Mouse (Mus musculus) layer of hippocampus, postnatal 14 days (tissue): ENCODE results near the gene Art2b. TPM values are rescaled to one million over a fixed set of nuclear protein-coding genes. Genes with fewer than 3 reads are reported as not detected.
"Not testable (repeated sequence)": the region's sequence is repeated elsewhere in the genome, so short reads cannot be mapped to it uniquely, and the experiment has no call there.

Source experiments
- DNase-seq, 2 experiments: peaks; one replicate each; pipeline ENCODE4 v3.0.0; 2021 to 2022; ENCODE audit warnings: low spot score in 2 of 2, mixed read lengths in 1 of 2
- long read RNA-seq, 2 experiments: library from polyadenylated mRNA; stranded (forward); transcript quantifications; one replicate each; pipeline ENCODE4 v2.0.0; 2021
- total RNA-seq, 2 experiments: library from RNA; stranded (reverse); gene quantifications; 2 replicates each; pipeline ENCODE4 v1.2.3; 2021

The Art2b gene
- total RNA-seq, result not detected
- long read RNA-seq, experiment 1, result 0 reads
- long read RNA-seq, experiment 2, result 0 reads

DNA sequence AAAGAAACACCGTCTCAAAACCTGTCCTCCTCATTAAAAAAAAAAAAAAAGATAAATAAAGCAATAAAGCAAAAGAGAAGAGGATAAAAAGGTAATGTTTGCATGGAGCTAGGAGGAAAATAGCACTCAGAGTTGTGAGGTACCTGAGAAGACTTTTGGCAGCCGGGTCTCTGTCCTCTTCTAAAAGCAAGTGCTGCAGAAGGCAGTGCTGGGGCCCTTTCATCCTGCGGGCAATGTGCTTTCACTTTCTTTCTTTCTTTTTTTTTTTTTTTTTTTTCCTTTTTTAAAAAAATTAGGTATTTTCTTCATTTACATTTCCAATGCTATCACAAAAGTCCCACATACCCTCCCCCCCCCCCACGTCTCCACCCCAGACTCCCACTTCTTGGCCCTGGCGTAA, at the start of gene Art2b:
Gene Art2b (minus strand): TSS at position 193 of the 400 bp plus-strand sequence.
- DNase-seq, result no peak

DNA sequence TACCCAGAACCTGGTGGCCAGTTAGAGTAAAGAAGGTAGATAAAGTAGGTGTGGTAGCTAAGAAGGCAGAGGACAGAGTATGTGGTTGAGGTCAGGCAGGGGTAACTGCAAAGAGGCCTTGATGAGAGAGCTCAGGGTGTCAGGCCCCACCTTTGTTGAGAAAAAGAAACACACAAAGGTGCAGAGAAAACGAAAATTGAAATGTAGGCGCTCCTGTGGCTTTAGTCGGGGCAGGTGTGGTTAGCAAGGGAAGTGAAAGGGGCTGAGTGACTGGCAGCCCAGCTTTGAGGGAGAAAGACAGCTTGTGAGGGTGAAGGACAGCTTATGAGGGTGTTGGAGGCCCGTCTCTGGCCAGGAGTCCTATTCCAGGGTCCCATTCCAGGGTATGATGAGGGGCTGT, 49.1 kb upstream of the Art2b start:
- no peak for DNase-seq

DNA sequence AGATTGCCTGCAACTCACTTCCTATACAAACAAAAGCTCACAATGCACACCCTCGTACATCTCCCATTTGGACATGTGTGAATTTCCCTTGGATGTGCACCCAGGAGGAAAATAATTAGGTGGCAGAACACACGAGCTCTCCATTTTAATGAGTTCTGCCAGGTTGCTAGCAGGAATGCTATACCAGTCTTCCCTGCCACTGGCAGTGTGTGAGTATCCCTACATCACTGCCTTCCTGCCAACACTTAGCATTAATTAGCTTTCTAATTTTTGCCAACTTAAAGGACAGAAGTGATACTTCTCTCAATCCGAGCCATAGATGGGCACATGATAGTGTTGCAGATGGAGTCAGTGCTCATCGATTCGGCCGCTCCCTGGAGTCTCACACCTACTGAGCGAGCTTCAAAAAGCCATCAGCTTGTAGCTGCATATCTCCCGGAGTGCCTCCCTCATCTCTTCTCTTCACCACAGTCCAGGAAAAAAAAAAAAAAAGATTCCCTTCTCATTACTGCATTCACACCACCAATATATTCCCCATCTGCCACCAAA, 48.3 kb upstream of the Art2b start:
- no peak for DNase-seq

DNA sequence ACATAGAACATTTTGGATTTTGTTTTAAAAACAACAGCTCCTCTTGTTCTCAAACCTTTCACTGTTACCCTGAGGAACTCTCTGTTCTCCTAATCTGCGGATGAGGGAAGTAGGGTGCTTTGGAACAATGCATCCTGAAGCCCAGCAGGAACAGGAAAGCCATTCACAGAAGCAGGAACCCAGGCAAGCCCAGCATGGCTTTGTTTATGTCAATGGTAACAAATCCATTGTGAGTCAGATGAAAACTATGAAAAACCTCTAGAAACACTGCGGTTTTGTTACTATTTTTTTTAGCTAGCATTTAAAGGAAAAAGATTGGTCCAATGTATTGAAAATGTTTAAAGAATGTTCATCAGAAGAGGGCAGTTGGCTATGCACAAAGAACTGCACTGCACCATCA, 43.1 kb upstream of the Art2b start:
- no peak for DNase-seq

DNA sequence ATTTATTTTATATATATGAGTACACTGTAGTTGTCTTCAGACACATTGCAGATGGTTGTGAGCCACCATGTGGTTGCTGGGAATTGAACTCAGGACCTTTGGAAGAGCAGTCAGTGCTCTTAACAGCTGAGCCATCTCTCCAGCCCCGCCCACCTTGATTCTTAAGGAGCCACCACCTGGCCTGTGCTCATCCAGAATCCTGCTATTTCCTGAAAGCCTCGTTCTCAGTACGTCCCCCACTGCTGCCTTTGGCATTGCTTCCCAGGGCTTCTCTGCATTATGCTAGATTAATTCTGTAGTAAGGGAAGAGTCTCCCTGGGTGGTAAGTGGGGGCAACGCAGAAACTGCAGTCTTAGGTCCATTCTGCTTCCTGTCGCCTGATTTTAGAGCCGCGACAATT, 41.8 kb upstream of the Art2b start:
- not testable (repeated sequence) for DNase-seq

DNA sequence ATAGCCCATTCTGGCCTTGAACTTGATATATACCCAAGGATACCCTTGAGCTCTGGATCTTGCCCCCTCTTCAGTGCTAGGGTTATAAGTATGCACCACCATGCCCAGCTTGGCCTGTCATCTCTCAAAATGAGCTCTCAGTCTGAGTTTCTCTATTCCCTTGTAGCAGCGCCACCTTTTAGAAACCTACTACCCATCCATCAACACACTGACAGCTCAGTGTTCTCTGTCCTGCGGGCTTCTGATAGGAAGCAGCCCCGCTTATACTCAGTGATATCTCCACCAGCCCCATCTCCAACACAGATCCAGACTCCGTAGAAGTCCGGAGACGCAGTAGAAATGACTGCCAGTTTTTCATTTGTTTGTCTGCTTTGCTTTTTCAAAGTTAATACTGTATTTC, 38.9 kb upstream of the Art2b start:
- DNase-seq, result no peak

DNA sequence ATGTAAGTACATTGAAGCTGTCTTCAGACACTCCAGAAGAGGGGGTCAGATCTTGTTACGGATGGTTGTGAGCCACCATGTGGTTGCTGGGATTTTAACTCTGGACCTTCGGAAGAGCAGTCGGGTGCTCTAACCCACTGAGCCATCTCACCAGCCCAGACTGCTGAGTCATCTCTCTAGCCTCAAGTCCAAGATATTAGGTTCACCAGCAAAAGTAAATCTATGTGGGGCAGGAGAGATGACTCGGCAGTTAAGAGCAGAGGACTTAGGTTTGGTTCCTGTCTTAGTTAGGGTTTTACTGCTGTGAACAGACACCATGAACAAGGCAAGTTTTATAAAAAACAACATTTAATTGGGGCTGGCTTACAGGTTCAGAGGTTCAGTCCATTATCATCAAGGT, 36.5 kb upstream of the Art2b start:
- not testable (repeated sequence) for DNase-seq

DNA sequence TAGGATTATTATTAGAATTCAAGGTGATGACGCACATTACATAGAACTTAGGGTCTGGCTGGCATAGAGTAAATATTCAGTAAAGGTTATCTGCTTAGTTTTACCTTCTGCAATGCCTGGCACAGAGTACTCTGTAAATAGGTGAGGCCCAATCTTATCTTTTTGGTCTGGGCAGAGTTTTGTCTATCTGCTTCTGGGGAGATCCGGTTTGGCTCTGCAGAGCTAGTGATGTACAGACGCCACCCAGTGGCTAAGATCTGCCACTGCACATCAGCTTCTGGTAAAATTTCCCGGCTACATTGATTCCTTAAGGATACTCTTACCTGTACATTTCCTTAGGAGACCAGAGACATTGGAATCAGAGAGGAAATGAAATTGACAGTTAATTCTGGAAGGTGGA, 35.0 kb upstream of the Art2b start:
- DNase-seq, result peak; percentile 35 to 68

DNA sequence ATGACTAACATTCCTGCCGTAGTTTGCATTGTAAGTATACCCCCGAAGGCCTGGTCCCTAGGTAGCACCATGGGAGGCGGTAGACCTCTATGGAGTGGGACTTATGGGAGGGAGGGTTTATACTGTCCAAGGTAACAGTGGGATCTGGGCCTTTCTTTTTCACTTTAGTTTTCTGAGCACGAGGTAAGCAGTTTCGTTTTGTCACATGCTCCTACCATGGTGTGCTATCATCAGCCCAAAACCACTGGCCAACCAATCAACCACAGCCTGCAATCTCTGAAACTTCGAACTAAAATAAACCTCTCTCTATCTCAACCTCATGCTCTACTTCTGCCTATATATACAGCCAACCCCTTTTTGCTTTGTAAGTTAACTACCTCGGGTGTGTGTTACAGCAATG, 32.9 kb upstream of the Art2b start:
- no peak for DNase-seq

DNA sequence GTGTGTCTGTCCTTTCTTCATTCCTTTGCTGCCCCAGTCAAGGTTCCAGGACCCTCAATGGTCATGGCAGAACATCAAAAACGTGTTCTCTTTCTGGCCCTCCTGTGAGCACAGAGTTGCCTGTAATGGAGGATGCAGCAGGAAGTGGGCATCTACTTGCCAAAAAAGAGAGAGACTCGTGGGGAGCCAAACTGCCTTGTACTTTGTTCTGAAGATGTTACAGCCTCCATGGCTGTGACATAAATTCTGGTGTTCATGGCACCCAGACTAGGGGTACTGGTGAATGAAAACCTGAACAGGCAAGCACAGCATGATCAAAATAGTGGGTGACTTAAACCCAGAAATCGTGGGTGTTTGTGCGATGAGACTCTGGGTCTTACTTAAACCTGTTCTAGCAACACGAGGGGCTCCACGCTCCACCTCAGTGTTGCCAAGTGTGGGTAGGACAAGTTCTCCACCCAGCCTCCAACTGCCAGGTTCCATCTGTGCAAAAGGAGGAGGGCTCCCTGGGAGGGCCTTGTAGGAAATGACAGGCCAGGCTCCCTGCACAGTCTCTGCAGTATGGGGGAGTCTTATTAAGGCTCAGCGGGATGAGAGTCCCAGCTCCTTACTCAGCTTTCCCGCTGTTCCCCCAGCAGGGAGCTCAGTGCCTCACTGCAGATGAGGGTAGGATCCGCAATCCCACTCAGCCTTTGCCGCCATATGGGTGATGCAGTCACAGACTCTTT, 32.2 kb upstream of the Art2b start:
- DNase-seq, result peak; percentile 50 to 72

DNA sequence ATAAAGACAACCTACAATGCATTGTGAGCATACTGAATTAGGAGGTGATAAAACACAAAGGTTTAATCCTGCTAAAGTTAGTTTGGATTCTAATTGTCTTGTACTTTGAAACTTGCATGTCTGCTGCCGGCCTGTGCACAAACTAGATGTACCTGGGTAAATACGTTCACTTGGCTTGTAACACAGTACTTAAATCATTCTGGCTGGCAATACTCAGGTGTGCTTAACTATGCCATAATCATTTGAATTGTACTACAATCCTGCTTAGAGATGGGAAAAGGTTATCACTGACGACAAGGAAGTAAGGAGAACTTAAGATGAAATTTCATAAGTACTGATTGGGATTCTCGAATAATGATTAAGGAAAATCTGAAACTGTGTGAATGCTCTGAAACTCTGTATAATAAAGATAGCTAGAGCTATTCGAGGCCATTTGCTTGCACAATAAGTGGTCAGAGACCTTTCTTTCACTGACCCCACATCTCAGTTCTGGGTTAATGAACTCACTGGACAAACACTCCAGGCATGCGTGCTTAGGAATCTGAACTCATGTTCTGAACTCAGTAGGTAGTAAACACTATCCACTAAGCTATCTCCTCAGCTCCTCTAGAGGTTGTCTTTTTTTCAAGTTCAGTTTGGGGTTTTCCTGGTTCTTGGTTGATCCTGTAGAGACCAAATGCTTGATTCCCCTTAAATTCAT, 30.9 kb upstream of the Art2b start:
- DNase-seq, result no peak

DNA sequence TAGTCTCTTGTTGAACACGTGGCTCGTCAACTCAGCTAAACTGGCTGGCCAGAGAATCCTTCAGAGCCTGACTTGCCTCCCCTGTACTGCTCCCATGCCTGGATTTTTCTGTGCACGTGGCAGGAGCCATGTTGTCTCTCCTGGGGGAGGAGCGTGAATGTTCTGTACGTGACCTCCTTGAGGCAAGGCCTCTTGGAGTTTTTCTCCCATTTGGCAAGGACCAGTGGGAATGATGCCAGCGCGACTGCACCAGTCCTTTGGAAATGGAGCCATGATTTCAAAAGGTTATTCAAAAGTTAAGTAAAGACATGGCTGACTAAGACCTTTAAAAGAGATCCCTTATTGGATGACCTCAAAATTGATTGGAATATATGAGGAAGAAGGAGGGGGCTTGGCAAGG, 30.0 kb upstream of the Art2b start:
- DNase-seq, result no peak

DNA sequence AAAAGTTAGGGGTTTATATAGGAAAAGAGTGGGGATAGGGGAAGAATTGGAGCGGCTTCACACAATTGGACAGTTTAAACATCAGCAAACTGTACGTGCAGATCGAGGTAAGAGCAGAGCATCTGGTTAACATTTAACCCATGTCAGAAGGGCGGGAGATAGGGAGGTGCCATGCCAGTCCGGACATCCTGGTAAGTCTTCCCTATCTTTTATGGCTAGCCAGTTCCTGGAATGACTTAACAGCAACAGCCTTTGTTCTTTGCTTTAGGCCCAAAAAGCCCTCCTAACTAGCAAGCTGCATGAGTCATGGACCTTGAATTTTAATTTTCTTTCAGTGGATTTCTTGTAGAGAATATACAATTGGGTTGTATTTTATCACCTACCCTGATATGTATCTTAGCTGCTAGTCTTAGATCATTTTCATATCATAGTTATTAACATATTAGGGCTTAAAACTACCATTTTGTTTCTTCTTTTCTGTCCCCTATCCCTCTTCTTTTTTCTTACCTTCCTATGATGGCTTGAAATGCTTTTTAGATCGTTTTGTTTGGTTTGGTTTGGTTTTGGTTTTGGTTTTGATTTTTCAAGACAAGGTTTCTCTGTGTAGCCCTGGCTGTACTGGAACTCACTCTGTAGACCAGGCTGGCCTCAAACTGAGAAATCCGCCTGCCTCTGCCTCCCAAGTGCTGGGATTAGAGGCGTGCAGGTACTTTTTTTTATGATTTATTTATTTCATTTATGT, 27.6 kb upstream of the Art2b start:
- not testable (repeated sequence) for DNase-seq

DNA sequence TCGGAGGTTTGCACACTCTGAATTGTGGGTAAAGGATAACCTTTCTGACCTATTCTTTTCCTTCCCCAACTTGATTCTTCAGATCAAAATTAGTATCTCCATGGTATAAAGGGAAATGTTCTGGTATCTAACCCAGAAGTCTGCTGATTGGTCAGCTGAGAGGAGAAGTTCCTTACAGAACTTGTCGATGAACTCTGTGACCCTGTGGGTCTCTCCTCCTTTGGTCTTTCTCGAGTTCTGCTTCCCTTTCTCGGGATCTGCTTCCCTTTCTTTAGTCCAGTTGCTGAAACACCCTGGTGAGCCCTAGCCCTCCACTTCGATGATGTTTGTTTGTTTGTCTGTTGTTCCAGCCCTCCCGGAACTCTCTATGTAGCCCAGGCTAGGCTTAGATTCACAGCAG, 22.4 kb upstream of the Art2b start:
- DNase-seq, result no peak

DNA sequence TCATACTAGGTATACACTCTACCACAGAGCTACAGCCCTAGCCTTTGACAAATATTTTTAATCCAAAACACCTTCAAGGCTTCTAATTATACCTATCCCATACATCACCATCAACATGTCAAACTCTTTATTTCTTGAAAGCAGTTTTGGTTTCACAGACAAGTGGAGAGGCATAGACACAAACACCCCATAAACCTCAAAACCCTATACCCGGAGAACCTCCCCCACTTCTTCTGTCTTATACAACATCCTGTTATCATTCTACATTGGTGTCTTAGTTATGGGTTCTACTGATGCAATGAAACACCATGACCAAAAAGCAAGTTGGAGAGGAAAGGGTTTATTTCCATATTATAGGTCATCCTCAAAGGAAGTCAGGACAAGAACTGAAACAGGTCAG, 15.0 kb upstream of the Art2b start:
- no peak for DNase-seq

DNA sequence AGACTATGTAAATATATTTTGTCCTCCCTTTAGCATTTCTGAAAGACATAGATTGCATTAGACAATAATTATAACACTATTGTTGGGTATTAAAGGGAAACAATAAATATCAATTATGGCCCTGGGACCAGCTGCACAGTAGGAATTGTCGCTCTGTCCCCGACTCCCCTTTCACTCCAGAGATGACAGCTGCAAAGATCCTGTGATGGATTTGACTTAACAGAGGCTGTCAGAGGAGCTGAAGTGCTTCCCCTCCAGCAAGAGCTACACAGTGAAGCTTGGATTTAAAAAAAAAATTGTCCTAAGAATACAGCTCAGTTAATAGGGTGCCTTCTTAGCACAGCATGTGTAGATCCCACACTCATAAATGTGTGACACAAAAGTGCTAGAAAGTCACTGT, 13.1 kb upstream of the Art2b start:
- DNase-seq, result no peak

DNA sequence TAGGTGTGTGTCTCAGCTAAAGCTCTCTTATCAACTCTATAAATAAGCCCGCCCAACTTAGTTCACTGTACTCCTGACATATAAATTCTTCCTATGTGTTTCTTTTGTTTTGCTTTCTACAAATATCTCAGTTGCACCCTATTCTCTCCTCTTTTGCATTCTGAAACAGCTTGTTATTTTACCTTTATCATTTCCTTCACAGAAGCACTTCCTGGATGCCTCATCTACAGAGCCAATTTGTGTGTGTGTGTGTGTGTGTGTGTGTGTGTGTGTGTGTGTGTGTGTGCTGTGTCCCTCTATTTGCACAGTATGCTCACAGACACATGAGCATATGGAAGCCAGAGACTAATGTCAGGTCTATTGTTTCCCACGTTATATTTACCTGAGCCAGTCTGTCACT, 9.6 kb upstream of the Art2b start:
- DNase-seq, result no peak

DNA sequence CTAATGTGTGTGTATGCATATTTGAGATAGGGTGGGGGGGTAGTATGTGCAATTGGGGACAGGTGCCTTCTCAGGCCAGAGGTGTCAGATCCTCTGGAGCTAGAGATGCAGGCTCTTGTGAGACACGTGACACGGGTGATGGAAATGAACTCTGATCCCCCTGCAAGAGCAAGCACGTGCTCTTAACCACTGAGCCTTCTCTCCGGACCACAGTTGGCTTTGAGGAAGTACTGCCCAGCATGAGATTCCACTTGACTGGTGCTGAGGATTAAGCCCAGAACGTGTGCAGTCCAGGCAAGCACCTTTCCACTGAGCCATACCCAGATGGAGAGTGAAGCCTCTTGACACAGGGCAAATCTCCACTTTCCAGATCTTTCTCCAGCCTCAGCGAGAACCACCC, 1.1 kb downstream of the Art2b start:
- not testable (repeated sequence) for DNase-seq

DNA sequence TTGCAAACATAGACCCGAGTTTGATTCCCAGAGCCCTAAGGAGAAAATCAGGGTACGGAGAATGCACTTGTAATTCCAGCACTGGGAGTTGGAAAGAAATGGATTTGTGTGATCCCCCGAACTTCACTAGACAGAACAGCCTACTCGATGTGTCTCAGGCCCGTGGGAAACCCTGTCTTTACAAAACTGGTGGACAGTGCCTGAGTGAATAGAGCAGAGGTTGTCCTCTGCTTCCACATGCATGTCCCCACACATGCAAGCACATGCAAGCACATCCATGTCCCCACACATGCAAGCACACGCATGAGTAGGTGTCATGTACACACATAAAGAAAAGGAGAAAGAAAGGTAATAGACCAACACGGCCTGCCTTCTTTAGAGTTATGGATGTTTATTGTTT, 3.4 kb downstream of the Art2b start:
- no peak for DNase-seq

DNA sequence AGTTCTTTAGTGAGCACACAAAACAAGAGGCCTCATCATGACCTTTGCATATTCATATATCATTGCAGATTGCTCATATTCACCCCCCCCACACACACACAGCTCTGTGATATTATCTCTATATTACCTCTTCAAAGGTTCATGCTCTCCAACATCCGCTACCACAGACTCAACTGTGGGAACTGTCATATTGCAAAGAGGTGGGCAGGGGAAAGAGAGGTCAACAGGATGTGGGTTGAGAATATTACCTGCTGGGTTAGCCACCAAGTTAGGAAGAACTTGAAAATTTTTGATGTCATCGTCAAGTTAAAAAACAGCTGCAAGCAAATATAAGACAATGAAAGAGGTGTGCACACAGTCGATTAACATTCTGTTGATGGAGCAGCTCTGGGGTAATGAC, 4.5 kb downstream of the Art2b start:
- DNase-seq, result not testable (repeated sequence)

DNA sequence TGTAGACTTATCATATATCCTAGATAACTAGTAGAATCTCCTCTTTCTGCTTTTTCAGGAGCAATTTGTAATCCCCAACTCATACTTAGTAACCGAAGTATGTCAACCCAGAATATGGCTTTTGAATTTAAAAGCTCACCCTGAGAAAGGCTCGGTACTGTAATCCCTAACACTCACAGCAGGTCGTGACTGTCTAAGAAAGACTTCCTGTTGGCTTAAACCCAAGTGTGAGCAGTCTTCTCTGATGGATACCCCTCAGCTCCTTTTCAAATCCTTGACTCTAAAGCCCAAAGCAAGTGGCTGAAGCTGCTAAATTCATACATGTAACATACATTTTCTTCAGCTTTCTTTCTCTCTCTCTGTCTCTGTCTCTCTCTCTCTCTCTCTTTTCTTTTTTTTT, 11.0 kb downstream of the Art2b start:
- DNase-seq, result no peak

DNA sequence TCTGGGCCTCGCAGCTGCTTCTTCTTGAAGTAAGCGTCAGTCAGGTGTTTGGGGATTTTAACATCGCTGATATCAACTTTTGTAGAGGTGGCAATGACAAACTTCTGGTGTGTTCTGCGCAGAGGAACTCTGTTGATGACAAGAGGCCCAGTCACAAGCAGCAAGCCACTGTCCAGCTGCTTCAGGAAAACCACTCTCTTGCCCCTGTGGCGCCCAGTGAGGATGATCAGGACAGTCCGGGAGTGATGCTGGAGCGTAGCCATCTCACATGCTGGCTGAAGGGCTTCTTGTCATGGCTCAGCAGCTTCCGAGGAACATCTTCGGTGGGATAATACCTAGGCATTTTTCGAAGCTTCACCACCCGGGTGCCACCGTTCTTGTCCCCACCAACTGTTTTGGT, 11.8 kb downstream of the Art2b start:
- DNase-seq, result not testable (repeated sequence)
